Mouse (Mus musculus): ENCODE measurements around the gene Rgmb. TPM values are rescaled to one million over a fixed set of nuclear protein-coding genes. Genes with fewer than 3 reads are reported as not detected.

Rgmb gene
- polyA plus RNA-seq, 1 experiment from 2014 or later, result 15.0 TPM

DNA sequence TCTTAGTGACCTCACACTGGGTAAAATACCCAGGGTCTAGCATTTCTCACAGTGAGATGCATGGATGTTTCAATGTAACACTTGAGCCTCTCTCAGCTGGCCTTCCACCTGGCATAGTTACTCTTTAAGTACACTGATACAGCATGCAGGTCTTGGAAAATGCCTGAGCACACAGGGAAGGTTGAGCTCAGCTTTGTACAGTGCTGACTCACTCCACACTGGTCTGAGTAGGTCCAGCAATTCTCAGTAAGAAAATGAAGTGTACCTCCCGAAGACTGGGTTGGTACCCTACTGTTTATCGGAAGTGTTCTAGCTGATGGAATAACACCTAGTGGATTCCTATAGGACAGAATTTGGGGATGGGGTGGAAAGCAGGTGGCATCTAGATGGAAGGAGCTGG is 13.2 kb downstream of the Rgmb start:
- H3K36me3 ChIP-seq (ENCODE audit: insufficient read depth, low read length), result 0 out of 2 replicates have a peak, but pooled peaks cover 5% of the 10 kb centered on the region
- no peak overlapping the region for H3K4me2 ChIP-seq (ENCODE audit: low read length)

GRCm38 (mm10) chr17:15817096-15817450 is 13.8 kb downstream of the Rgmb start:
- H3K4me3 ChIP-seq (replicated peaks; ENCODE audit: low read depth, low read length), result no peak overlapping the region
- no peak overlapping the region for H3K9ac ChIP-seq (ENCODE audit: low read depth, low read length)
- H3K36me3 ChIP-seq (ENCODE audit: insufficient read depth, low read length), result 0 out of 2 replicates have a peak, but pooled peaks cover 5% of the 10 kb centered on the region
- no peak for TF ChIP-seq CTCF (IDR thresholded peaks at IDR 0.05; ENCODE audit: low read depth)
- 82% methylated on average over 5 of the region's 5 CpGs for WGBS
- ATAC-seq (replicated peaks; ENCODE audit: low FRiP score, low read depth) (no peak), DNase-seq (ENCODE audit: low spot score) (no peak)
- no peaks in the 10 kb centered on the region for H3K9me3 ChIP-seq (replicated peaks; ENCODE audit: low read length)
- H3K27ac ChIP-seq, result no peak overlapping the region
- H3K27me3 ChIP-seq (ENCODE audit: insufficient read depth, low read length), result no peaks in the 10 kb centered on the region
- no peak overlapping the region for H3K4me2 ChIP-seq (ENCODE audit: low read length)
- H3K4me1 ChIP-seq (replicated peaks; ENCODE audit: insufficient read depth, low read length), result peaks cover 10% of the 10 kb centered on the region; the same call in 1 of the 2 replicates

More for the DNA sequence above, 13.2 kb downstream of the Rgmb start:
- Histone ChIP-seq H3K9me3 (replicated peaks; ENCODE audit: low read length) (no peaks in the 10 kb centered on the region), H3K27ac (no peak overlapping the region), H3K4me1 (replicated peaks; ENCODE audit: insufficient read depth, low read length) (peaks cover 10% of the 10 kb centered on the region; the same call in 1 of the 2 replicates), H3K9ac (ENCODE audit: low read depth, low read length) (no peak overlapping the region), H3K4me3 (replicated peaks; ENCODE audit: low read depth, low read length) (no peak overlapping the region), H3K27me3 (ENCODE audit: insufficient read depth, low read length) (no peaks in the 10 kb centered on the region)
- no peak for DNase-seq (ENCODE audit: low spot score)
- TF ChIP-seq CTCF (IDR thresholded peaks at IDR 0.05; ENCODE audit: low read depth), result no peak
- WGBS, result 95% methylated on average over 2 of the region's 2 CpGs
- 0 out of 2 replicates have a peak, but pooled peaks have one; percentile 12 for ATAC-seq (replicated peaks; ENCODE audit: low FRiP score, low read depth)

DNA sequence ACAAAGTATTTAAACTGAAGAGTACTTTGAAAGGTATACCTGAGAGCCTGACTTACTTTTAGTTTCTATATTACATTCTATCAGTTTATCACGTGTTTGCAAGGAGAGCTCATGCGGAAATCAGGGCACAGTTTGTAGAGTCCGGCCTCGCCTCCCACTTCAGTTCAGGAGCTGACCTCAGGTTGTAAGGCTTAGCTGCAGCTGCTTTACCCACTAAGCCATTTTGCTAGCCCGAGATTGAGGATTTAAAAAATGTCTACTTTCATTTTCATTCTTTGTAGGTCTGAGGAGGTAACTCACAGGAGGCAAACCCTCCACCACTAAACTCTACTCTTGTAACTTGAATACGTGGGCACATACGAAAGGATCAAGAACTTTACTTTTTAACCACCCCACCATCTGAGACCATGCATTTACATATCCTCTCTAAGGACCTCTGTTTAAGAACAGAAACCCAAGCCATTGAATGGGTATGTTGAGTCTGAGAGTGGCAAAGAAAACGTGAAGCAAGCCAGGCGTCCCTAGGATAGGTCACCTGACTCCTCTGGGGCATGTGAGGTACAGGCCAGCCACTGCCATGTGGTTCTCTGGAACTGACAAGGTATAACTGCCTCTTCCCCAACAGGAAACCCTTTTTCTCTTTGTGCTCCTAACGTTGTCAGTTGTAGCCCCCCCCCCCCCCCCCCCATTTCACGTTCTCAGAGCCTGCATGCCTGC is 14.3 kb downstream of the Rgmb start:
- Histone ChIP-seq H3K9me3 (replicated peaks; ENCODE audit: low read length) (no peaks in the 10 kb centered on the region), H3K27me3 (ENCODE audit: insufficient read depth, low read length) (no peaks in the 10 kb centered on the region), H3K4me1 (replicated peaks; ENCODE audit: insufficient read depth, low read length) (peaks cover 10% of the 10 kb centered on the region; the same call in 1 of the 2 replicates), H3K9ac (ENCODE audit: low read depth, low read length) (no peak overlapping the region), H3K4me3 (replicated peaks; ENCODE audit: low read depth, low read length) (no peak overlapping the region), H3K36me3 (ENCODE audit: insufficient read depth, low read length) (0 out of 2 replicates have a peak, but pooled peaks cover 5% of the 10 kb centered on the region), H3K4me2 (ENCODE audit: low read length) (no peak overlapping the region), H3K27ac (no peak overlapping the region)
- TF ChIP-seq CTCF (IDR thresholded peaks at IDR 0.05; ENCODE audit: low read depth), result no peak
- 76% methylated on average over 9 of the region's 11 CpGs for whole genome bisulfite sequencing
- no peak for DNase-seq (ENCODE audit: low spot score)
- ATAC-seq (replicated peaks; ENCODE audit: low FRiP score, low read depth), result no peak

- Histone ChIP-seq H3K27me3 (ENCODE audit: insufficient read depth, low read length) (no peaks in the 10 kb centered on the region), H3K9me3 (replicated peaks; ENCODE audit: low read length) (no peaks in the 10 kb centered on the region), H3K4me1 (replicated peaks; ENCODE audit: insufficient read depth, low read length) (0 out of 2 replicates have a peak, but pooled peaks cover 10% of the 10 kb centered on the region), H3K4me2 (ENCODE audit: low read length) (no peak overlapping the region), H3K9ac (ENCODE audit: low read depth, low read length) (no peak overlapping the region), H3K36me3 (ENCODE audit: insufficient read depth, low read length) (0 out of 2 replicates have a peak, but pooled peaks cover 1% of the 10 kb centered on the region), H3K27ac (no peak overlapping the region), H3K4me3 (replicated peaks; ENCODE audit: low read depth, low read length) (no peak overlapping the region)
- TF ChIP-seq CTCF (IDR thresholded peaks at IDR 0.05; ENCODE audit: low read depth), result no peak
- ATAC-seq (replicated peaks; ENCODE audit: low FRiP score, low read depth), result no peak
- WGBS, result 89% methylated on average over 10 of the region's 10 CpGs
- DNase-seq (ENCODE audit: low spot score), result no peak
Observed at GRCm38 (mm10) chr17:15815312-15816018, 15.4 kb downstream of the Rgmb start.

DNA sequence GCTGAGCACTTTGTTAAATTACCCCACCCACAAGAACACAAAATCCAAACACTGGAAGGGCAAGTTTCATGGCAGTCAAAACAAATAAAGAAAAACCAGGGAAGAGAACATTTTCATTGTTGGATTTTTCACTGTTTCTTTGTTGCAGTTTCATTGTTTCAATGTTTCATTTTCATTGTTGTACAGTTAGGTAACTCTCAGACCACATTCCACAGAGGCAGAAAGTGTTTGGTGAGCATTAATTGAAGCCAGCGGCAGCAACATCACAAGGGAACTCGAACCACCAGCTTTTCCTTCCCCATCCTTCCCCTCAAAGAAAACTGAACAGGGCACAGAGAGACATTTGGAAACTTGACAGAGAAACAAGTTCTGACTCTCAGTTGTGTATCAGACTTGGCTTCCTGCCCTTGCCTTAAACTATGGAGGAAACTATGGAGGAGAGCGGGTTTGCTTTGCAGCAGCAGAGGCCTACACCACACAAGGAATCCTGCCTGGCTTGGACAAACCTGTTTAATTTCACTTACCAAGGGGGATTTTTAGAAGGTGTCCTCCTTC is 17.1 kb downstream of the Rgmb start:
- TF ChIP-seq CTCF (IDR thresholded peaks at IDR 0.05; ENCODE audit: low read depth), result no peak
- H3K4me3 ChIP-seq (replicated peaks; ENCODE audit: low read depth, low read length), result no peak overlapping the region

GRCm38 (mm10) chr17:15812136-15812778 is 18.6 kb downstream of the Rgmb start:
- Histone ChIP-seq H3K9ac (ENCODE audit: low read depth, low read length) (no peak overlapping the region), H3K36me3 (ENCODE audit: insufficient read depth, low read length) (no peaks in the 10 kb centered on the region), H3K4me3 (replicated peaks; ENCODE audit: low read depth, low read length) (no peak overlapping the region), H3K4me1 (replicated peaks; ENCODE audit: insufficient read depth, low read length) (peaks cover 26% of the 10 kb centered on the region; the same call in 1 of the 2 replicates), H3K9me3 (replicated peaks; ENCODE audit: low read length) (no peaks in the 10 kb centered on the region), H3K27me3 (ENCODE audit: insufficient read depth, low read length) (no peaks in the 10 kb centered on the region), H3K4me2 (ENCODE audit: low read length) (no peak overlapping the region), H3K27ac (no peak overlapping the region)
- WGBS, result 87% methylated on average over 13 of the region's 13 CpGs
- DNase-seq (ENCODE audit: low spot score), result no peak
- ATAC-seq (replicated peaks; ENCODE audit: low FRiP score, low read depth), result no peak
- TF ChIP-seq CTCF (IDR thresholded peaks at IDR 0.05; ENCODE audit: low read depth), result no peak

More for the DNA sequence above, 17.1 kb downstream of the Rgmb start:
- H3K36me3 ChIP-seq (ENCODE audit: insufficient read depth, low read length), result no peaks in the 10 kb centered on the region
- no peak overlapping the region for H3K4me2 ChIP-seq (ENCODE audit: low read length)
- H3K27me3 ChIP-seq (ENCODE audit: insufficient read depth, low read length), result no peaks in the 10 kb centered on the region
- H3K9ac ChIP-seq (ENCODE audit: low read depth, low read length), result no peak overlapping the region
- WGBS, result 50% methylated on average over 3 of the region's 3 CpGs
- H3K4me1 ChIP-seq (replicated peaks; ENCODE audit: insufficient read depth, low read length), result peaks cover 24% of the 10 kb centered on the region; the same call in 1 of the 2 replicates
- H3K27ac ChIP-seq, result no peak overlapping the region
- DNase-seq (ENCODE audit: low spot score), result no peak
- no peak for ATAC-seq (replicated peaks; ENCODE audit: low FRiP score, low read depth)
- no peaks in the 10 kb centered on the region for H3K9me3 ChIP-seq (replicated peaks; ENCODE audit: low read length)

Measured in kidney, postnatal 0 days (tissue).